Mouse (Mus musculus) hindbrain, postnatal 0 days (tissue): ENCODE data around the gene Myh14. TPM values are rescaled to one million over a fixed set of nuclear protein-coding genes. Genes with fewer than 3 reads are reported as not detected.
A peak's percentile ranks its signal among the peaks of the same experiment; 100 is the strongest.
"Not testable (repeated sequence)": the region's sequence is repeated elsewhere in the genome, so short reads cannot be mapped to it uniquely, and the experiment has no call there.

Experiments
- ATAC-seq: fragments of 200-750 bp; cut with Nextera tagmentation; 2 replicates; pipeline ENCODE4 v1.8.0; 2017; ENCODE audit warnings: mild to moderate bottlenecking, moderate TSS enrichment, moderate library complexity
- DNase-seq: peaks from one replicate; pipeline ENCODE4 v3.0.0-alpha.2; 2015; ENCODE audit warnings: low spot score
- H3K27ac ChIP-seq: fragments of 300-500 bp; sonication (generic); 2 replicates; pipeline ENCODE4 v1.5.1; 2014; ENCODE audit warnings: mild to moderate bottlenecking
- H3K27me3 ChIP-seq: fragments of 300-500 bp; sonication (generic); 2 replicates; pipeline ENCODE4 v1.6.1; 2014; ENCODE audit warnings: low read length, mixed read lengths; ENCODE audit not compliant: insufficient read depth
- H3K36me3 ChIP-seq: fragments of 300-500 bp; sonication (generic); 2 replicates; pipeline ENCODE4 v1.6.1; 2014; ENCODE audit warnings: low read length, mixed read lengths; ENCODE audit not compliant: insufficient read depth
- H3K4me1 ChIP-seq: fragments of 300-500 bp; sonication (generic); 2 replicates; pipeline ENCODE4 v1.6.1; 2014; ENCODE audit warnings: antibody characterized with exemption, low read length, mixed read lengths; ENCODE audit not compliant: insufficient read depth
- H3K4me2 ChIP-seq: fragments of 300-500 bp; sonication (generic); 2 replicates; pipeline ENCODE4 v1.6.1; 2014; ENCODE audit warnings: low read depth, mild to moderate bottlenecking, low read length, moderate library complexity, mixed read lengths
- H3K4me3 ChIP-seq: fragments of 300-500 bp; sonication (generic); 2 replicates; pipeline ENCODE4 v1.5.1; 2014; ENCODE audit warnings: low read length
- H3K9ac ChIP-seq: fragments of 300-500 bp; sonication (generic); replicated peaks from 2 replicates; pipeline ENCODE4 v1.6.1; 2014; ENCODE audit warnings: mild to moderate bottlenecking, low read length, moderate library complexity, mixed read lengths
- H3K9me3 ChIP-seq: fragments of 300-500 bp; sonication (generic); 2 replicates; pipeline ENCODE4 v1.6.1; 2016; ENCODE audit warnings: low read length, mixed read lengths
- CTCF ChIP-seq: IDR thresholded peaks from 2 replicates; pipeline ENCODE4 v1.5.1; 2016; ENCODE audit warnings: antibody characterized with exemption, control low read depth, low read depth
- WGBS: fragments of 180-500 bp; shearing (Covaris S2); extraction: QIAGEN DNeasy Blood & Tissue Kit; methylation state at CpG from one replicate; pipeline ENCODE4 v1.1.7; 2014; 5-methylcytosine and 5-hydroxymethylcytosine counted together
- polyA plus RNA-seq: library from polyadenylated mRNA; unstranded; fragments of >200 nt; fragmentation: Nextera tagmentation; extraction: Ambion mirVana; gene quantifications from 2 replicates; pipeline ENCODE4 v1.2.1, GENCODE M21; 2015
- total RNA-seq: library from RNA; depleted of rRNA; stranded (reverse); fragments of >200 nt; gene quantifications from 2 replicates; pipeline ENCODE4 v1.2.3, GENCODE M21; 2014; rRNA removed

Gene Myh14
- total RNA-seq (9.7 and 10.9 TPM in 2 replicates), polyA plus RNA-seq (9.3 and 10.6 TPM in 2 replicates)

DNA sequence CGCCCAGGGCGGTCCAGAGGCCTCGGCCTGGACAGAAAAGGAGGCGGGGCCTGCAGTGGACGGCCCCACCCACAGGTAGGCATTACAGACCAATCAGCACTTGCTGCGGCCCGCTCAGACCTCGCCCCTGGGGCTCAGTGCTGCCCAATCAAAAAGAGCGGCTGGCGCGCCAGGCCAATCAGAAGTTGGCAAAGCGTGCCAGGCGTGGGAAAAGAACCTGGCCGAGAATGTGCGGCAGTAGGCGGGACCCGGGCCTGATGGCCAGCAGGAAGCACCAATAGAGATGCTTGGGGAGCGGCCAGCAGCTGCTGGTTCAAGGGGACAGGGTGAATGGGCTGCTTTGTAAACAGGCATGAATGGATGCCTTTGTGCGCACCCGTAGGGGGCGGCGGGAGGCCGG lies at the start of gene Myh14:
Gene Myh14 (minus strand): TSS at position 41 of the 400 bp plus-strand sequence.
- Histone ChIP-seq H3K4me1 (peaks cover 6% of the 10 kb centered on the region; the same call in 1 of the 2 replicates), H3K4me2 (peak within 1 kb of the TSS; percentile 54), H3K36me3 (no peaks in the 10 kb centered on the region), H3K4me3 (peak within 1 kb of the TSS; percentile 30), H3K27ac (peak within 1 kb of the TSS; percentile 68; the same call in 1 of the 2 replicates), H3K9me3 (no peaks in the 10 kb centered on the region), H3K9ac (peak within 1 kb of the TSS; percentile 24), H3K27me3 (no peaks in the 10 kb centered on the region)
- DNase-seq, result peak; percentile 96
- WGBS, result under 1% methylated on average over 23 of the region's 23 CpGs
- ATAC-seq, result peak; percentile 98
- no peak for TF ChIP-seq CTCF

- no peak for TF ChIP-seq CTCF
- ATAC-seq, result no peak
Measured at GRCm38 (mm10) chr7:44709881-44710280, 39.2 kb upstream of the Myh14 start.

GRCm38 (mm10) chr7:44708574-44708973 lies 37.9 kb upstream of the Myh14 start, which contains the start of gene Izumo2:
Gene Izumo2 (plus strand): TSS chr7:44708742.
- H3K4me1 ChIP-seq, result no peaks in the 10 kb centered on the region
- DNase-seq (no peak), ATAC-seq (no peak)
- H3K9ac ChIP-seq, result no peak within 1 kb of the TSS
- no peak for TF ChIP-seq CTCF
- no peaks in the 10 kb centered on the region for H3K9me3 ChIP-seq
- WGBS, result 72% methylated on average over 14 of the region's 14 CpGs
- no peak within 1 kb of the TSS for H3K4me3 ChIP-seq
- H3K27ac ChIP-seq, result no peak within 1 kb of the TSS
- no peak within 1 kb of the TSS for H3K4me2 ChIP-seq
- no peaks in the 10 kb centered on the region for H3K27me3 ChIP-seq
- H3K36me3 ChIP-seq, result no peaks in the 10 kb centered on the region

More at GRCm38 (mm10) chr7:44709881-44710280, 39.2 kb upstream of the Myh14 start:
- Histone ChIP-seq H3K9ac (no peak overlapping the region), H3K36me3 (no peaks in the 10 kb centered on the region), H3K27ac (no peak overlapping the region), H3K27me3 (no peaks in the 10 kb centered on the region), H3K4me1 (no peaks in the 10 kb centered on the region), H3K4me2 (no peak overlapping the region), H3K9me3 (no peaks in the 10 kb centered on the region), H3K4me3 (no peak overlapping the region)
- 86% methylated on average over 5 of the region's 5 CpGs for WGBS
- DNase-seq, result no peak

- not testable (repeated sequence) for DNase-seq, H3K4me3 ChIP-seq, H3K4me2 ChIP-seq, H3K36me3 ChIP-seq, H3K9me3 ChIP-seq, ATAC-seq, H3K27me3 ChIP-seq, H3K27ac ChIP-seq, H3K9ac ChIP-seq, H3K4me1 ChIP-seq
- WGBS, result 90% methylated on average over 5 of the region's 6 CpGs
Measured at GRCm38 (mm10) chr7:44708093-44708492, 37.5 kb upstream of the Myh14 start.

- no peak overlapping the region for H3K4me3 ChIP-seq
- no peaks in the 10 kb centered on the region for H3K4me1 ChIP-seq
- no peaks in the 10 kb centered on the region for H3K27me3 ChIP-seq
- WGBS, result 93% methylated on average over 5 of the region's 5 CpGs
- H3K4me2 ChIP-seq, result no peak overlapping the region
- no peaks in the 10 kb centered on the region for H3K9me3 ChIP-seq
- H3K27ac ChIP-seq, result no peak overlapping the region
- no peak for ATAC-seq
- no peaks in the 10 kb centered on the region for H3K36me3 ChIP-seq
- no peak for DNase-seq
- TF ChIP-seq CTCF, result no peak
- H3K9ac ChIP-seq, result no peak overlapping the region
Measured at GRCm38 (mm10) chr7:44707169-44707675, 36.6 kb upstream of the Myh14 start.

DNA sequence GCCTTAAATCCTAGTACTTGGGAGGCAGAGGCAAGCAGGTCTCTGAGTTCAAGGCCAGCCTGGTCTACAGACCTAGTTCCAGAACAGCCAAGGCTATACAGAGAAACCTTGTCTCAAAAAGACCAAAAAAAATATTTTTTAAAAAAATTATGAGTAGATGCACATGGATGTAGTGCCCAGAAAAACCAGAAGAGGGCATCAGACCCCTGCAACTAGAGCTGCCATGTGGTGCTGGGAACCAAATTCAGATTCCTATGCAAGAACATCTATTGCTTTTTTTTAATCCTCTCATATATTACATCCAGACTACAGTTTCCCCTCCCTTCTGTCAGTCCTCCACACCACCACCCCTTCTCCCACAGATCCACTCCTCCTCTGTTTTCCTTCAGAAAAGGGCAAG lies 35.7 kb upstream of the Myh14 start:
- Histone ChIP-seq H3K27me3 (no peaks in the 10 kb centered on the region), H3K4me3 (no peak overlapping the region), H3K9ac (no peak overlapping the region), H3K36me3 (no peaks in the 10 kb centered on the region), H3K4me2 (no peak overlapping the region), H3K4me1 (no peaks in the 10 kb centered on the region), H3K9me3 (no peaks in the 10 kb centered on the region), H3K27ac (no peak overlapping the region)
- DNase-seq, result no peak
- TF ChIP-seq CTCF, result no peak
- ATAC-seq, result no peak

DNA sequence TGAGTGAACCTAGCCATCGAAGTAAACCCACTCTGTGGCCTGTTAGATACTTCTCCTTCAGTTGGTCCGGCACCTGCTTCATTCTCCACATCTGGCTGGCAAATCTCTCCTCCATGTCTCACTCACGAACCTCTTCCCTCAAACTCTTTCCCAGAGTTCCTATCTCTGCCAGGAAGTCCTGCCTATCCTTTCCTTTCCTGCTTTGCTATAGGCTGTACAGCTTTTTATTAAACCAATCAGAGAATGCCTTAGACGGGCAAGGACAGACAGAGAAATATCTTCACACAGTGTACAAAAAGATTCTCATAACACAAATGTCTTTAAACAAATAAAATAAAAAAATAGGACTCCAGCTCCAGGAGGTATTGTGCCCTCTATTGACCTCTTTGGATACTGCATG lies 34.4 kb upstream of the Myh14 start:
- no peak for TF ChIP-seq CTCF
- WGBS, result 89% methylated on average over 4 of the region's 4 CpGs
- Histone ChIP-seq H3K27me3 (no peaks in the 10 kb centered on the region), H3K9me3 (no peaks in the 10 kb centered on the region), H3K4me1 (no peaks in the 10 kb centered on the region), H3K4me3 (no peak overlapping the region), H3K36me3 (no peaks in the 10 kb centered on the region), H3K9ac (no peak overlapping the region), H3K27ac (no peak overlapping the region), H3K4me2 (no peak overlapping the region)
- no peak for ATAC-seq
- no peak for DNase-seq
